Mouse (Mus musculus): Measurements from ENCODE around the gene Edar.

DNA sequence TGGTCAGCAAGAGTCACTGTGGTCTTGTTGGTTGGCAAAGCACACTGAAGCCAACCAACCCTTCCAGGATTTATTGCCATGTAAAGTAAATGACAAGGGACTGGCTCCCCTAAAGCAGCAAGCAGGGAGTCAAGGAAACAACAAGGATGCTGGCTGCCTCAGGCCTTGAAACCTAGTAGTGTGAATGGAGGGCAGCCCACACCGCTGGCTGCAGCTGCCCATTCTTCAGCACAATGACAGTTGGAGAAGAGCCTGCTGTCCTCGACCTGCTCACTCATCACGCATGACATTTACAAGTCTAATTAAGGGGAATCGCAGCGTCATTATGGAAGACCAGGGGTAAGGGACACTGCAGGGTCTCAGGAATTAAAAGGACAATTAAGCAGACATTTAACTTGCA, 74.5 kb downstream of the Edar start:
- TF ChIP-seq GATA1 (IDR thresholded peaks at IDR 0.05; ENCODE audit: low read length) (no peak), TAL1 (IDR thresholded peaks at IDR 0.05; ENCODE audit: low read length) (no peak)
